Mouse (Mus musculus) thymus, postnatal 0 days (tissue): ENCODE results near the gene Spaca5. TPM values are rescaled to one million over a fixed set of nuclear protein-coding genes. Genes with fewer than 3 reads are reported as not detected.

Source experiments
- DNase-seq: peaks from one replicate; pipeline ENCODE4 v3.0.0-alpha.2; 2015; ENCODE audit warnings: low spot score
- polyA plus RNA-seq: library from polyadenylated mRNA; unstranded; fragments of >200 nt; fragmentation: Nextera tagmentation; extraction: Ambion mirVana; gene quantifications from 2 replicates; pipeline ENCODE4 v1.2.1, GENCODE M21; 2015

Spaca5 gene
- not detected in 2 replicates for polyA plus RNA-seq

GRCm38 (mm10) chrX:21068106-21068505, at the start of gene Spaca5:
TSS of gene Spaca5 (plus strand) at chrX:21068406.
- DNase-seq, result no peak

GRCm38 (mm10) chrX:21061460-21061859, 6.7 kb upstream of the Spaca5 start:
- no peak for DNase-seq

GRCm38 (mm10) chrX:21061866-21062543, 6.2 kb upstream of the Spaca5 start, which contains the start of gene Zfp182:
TSS of gene Zfp182 (minus strand) at chrX:21062316.
- DNase-seq, result peak; percentile 81

DNA sequence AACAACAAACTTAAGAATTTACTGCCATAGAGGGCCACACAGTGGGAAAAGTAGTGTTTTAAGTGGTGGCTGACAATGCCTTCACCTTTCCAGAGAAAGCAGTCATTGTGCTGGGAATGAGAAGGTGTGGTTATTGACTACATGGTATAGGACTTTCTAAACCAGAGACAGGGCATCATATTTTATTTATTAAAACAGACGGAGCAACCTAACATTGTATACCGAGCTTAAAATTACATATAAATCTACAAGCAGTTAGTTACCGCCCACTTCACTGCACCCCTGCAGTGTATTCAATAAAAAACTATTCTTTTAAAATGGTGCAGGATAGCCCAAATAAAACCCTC, 5.7 kb upstream of the Spaca5 start:
- no peak for DNase-seq

DNA sequence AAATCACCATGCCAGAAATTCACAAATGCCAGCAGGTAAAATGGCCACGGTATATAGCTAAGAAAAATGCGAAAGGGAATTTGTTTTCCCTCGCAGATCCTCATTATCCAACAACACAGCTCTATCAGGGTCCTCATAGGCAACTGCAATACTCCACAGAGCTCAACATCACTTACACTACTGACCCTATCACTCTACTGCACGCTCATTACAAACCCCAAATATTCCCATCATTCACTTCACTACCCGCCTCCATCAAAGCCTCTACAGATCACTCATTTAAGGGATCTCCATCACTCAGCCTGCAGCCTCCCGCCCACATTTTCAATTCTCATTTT, 20.4 kb downstream of the Spaca5 start:
- no peak for DNase-seq

GRCm38 (mm10) chrX:21088983-21089866, 21.0 kb downstream of the Spaca5 start, which contains the start of gene Zfp300:
TSS of gene Zfp300 (minus strand) at chrX:21089527.
- peak; percentile 70 for DNase-seq

- DNase-seq, result no peak
Measured at GRCm38 (mm10) chrX:21089867-21090239, 21.6 kb downstream of the Spaca5 start.

GRCm38 (mm10) chrX:21115520-21115919, 47.3 kb downstream of the Spaca5 start, which contains the start of gene Ssxa1:
TSS of gene Ssxa1 (plus strand) at chrX:21115820.
- DNase-seq, result no peak

Other genes with a start within 250 kb of the Spaca5 start
- 7.0 and 7.8 TPM in 2 replicates for gene Timp1, start 198.2 kb upstream of the Spaca5 start, polyA plus RNA-seq
- 0.04 TPM in 1 of 2 replicates, not detected in the other for gene Syn1, start 147.4 kb upstream of the Spaca5 start, polyA plus RNA-seq
- gene Cfp, start 136.9 kb upstream of the Spaca5 start, polyA plus RNA-seq, result 22.5 and 25.6 TPM in 2 replicates
- gene Elk1, start 117.8 kb upstream of the Spaca5 start, polyA plus RNA-seq, result 4.6 and 4.8 TPM in 2 replicates
- 111 and 112 TPM in 2 replicates for gene Uxt, start 106.4 kb upstream of the Spaca5 start, polyA plus RNA-seq
- gene Zfp182, start 6.1 kb upstream of the Spaca5 start, polyA plus RNA-seq, result 6.1 and 7.2 TPM in 2 replicates
- gene Zfp300, start 21.1 kb downstream of the Spaca5 start, polyA plus RNA-seq, result 0.32 and 0.70 TPM in 2 replicates
- not detected in 2 replicates for gene Ssxa1, start 47.4 kb downstream of the Spaca5 start, polyA plus RNA-seq
- not detected in 2 replicates for gene Gm21876, start 107.2 kb downstream of the Spaca5 start, polyA plus RNA-seq